Mouse (Mus musculus): ENCODE measurements around the gene Cs. TPM values are rescaled to one million over a fixed set of nuclear protein-coding genes. Genes with fewer than 3 reads are reported as not detected.

The Cs gene
- total RNA-seq, 2 experiments from 2014 or later, result 277 to 286 TPM

DNA sequence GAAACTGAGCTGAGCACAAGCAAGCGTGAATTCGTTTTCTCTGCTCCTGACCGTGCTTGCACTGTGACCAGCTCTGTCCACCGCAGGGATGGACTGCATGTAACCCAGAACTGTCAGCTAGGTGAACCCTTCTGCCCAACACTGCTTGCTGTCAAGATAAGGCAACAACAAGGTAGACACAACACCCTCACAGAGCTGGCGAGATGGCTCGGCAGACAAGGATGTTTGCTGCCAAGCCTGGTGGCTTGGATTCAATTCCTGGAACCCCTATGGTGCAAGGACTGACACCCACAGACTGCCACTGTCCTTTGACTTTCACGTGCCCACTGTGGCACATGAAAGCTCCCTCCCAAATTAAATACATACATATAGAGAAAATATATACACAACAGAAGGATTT, 66.4 kb downstream of the Cs start:
- no peak for DNase-seq (ENCODE audit: low spot score in 2 of 2)

DNA sequence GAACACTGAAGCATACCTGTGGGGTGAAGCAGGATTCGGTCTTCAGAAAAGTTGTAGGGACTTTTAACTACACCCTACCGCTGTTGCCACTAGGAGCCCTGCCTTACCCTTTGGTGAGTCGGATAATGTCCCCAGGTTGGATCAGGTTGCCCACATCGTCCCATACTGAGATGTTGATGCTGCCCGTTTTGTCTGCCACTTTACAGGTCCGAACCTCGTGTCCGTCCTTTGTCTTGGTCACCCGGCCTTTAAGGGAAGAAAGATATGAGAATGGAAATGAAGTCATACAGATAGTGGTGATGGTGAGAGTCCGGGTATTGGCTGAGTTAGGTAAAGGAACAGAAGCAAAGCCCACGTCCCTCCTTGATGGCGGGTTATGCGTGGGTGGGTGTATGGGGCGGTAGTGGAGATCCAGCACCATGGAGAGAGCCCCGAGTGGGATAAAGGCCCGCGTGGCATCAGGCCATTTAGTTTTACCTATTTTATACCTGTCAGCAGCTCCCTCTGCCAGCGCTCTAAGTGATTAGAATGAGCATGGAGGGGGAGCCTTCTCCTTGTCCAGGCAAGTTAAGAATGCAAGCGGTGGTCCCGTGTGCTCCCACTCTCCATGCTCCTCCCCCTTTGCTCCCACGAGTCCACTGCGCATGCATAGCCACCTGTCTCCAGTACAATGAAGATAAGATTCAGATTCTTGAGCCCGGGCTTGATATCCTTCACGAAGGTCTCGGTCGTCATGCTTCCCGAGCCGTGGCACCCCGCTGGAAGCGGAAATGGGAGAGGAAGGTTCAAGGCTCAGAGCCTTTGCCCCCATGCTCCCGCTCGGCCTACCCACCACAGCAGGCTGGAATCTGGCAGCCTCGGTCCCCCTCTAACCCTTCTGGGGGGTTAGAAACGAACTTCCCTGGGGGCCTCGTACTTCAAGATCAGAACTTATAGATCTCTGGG, 71.3 kb downstream of the Cs start:
- DNase-seq (ENCODE audit: low spot score in 2 of 2), result peak; percentile 54 to 62

DNA sequence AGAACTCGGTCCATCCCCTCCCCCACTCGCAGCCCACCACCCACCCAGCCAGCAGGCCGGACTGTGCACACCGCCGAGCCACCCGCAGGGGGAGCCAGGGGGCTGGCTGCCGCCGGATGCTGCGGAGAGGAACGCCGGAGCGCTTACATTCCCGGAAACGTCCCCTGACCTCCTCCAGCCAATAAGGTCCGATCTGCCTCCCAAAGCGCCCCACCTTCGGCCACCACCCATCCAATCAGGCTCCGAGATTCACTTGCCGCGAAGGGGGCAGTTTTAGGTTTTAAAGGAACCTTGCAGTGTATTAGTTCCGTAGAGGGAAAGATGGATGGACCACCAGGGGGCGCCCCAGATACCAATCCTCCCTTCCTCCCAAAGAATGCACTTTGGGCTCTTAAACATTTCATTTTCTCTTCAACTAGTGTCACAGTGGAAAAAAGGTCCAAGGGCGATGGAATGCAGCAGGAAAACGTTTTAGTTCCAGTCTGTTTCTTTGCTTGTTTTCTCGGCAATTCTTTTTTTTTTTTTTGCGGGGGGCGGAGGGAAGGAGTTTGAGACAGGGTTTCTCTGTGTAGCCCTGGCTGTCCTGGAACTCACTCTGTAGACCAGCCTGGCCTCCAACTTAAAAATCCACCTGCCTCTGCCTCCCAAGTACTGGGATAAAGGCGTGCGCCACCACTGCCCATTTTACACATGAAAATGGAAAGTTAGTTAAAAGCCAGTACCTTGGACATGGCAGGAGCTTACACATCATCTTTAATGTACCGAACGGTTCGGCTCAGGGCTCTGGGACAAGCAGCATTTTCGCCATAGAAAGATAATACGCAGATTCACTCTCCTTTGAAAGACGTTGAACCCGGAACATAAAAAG, 72.4 kb downstream of the Cs start:
- DNase-seq (ENCODE audit: low spot score in 2 of 2), result peak; percentile 97 to 98

DNA sequence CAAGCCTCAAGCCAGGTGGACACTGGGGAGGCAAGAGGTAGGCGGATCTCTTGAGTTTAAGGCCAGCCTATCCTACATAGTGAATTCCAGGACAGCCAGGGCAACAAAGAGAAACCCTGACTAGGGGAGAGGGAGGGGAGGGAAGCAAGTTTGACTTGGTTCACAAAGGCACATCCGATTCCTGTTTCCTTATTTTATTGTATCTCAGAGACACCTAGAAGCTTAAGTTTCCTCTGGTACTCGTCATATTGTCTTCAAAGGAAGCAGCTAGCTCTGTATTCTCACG, 73.0 kb downstream of the Cs start:
- no peak for DNase-seq (ENCODE audit: low spot score in 2 of 2)

DNA sequence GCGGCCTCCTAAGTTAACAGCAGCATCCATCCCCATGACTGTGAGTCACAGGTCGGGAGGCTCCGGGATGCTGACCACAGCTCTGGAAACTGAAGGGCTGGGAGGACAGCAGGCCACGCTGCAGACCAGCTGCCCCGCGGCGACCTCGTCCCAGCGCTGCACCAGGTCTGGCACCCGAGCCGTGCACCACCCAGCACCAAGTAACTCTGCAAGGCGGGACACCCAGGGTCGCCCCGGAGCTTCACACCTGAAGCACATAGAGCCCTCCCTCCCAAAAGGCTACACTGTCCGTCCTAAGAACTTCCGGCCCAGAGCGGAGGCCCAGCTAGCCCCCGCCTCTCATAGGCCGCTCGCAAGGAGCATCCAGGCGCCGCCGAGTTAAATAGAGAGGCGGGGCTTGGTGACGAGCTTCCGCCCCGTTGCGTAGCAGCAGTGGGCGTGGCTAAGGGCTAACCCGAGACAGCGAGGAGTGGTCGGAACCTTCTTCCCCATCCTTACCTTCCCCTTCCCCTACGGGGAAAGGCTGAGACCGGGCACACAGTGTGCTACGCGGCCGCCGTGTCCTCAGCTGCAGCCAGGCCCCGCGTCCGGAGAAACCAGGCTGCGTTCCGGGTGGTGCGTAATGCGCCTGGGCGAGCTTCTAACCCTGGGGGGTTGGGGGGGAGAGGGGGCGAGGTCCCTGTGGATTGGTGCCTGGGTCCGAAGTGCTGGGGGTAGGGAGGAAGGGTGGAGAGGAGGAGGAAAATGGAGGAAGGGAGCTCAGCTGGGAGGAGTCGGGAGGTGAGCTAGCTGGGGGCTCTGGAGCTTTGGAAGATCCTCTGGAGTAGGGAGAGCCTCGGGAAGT, 73.9 kb downstream of the Cs start, which contains the start of the genes Nabp2 and Rnf41:
Nabp2 (minus strand) TSS at position 282 of the 844 bp plus-strand sequence.
Rnf41 (plus strand) TSS at position 447 of the 844 bp plus-strand sequence.
- DNase-seq (ENCODE audit: low spot score in 2 of 2), result peak; percentile 95 to 96

DNA sequence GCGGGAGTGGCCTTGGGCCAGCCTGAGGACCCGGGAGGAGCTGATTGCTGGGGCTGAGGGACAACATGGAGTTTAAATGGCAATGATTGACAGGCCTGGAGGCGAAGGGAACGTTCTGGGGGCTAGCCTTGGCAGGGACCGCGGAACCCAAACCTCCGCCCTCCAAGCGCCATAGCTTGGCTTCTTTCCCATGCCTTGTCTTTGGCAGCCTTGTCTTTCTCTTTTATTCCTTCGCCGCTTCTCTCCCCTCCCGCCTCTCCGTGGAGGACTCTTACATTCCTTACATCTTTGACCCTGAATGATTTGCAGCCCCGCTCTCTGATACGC, 74.5 kb downstream of the Cs start:
- DNase-seq (ENCODE audit: low spot score in 2 of 2), result no peak

Small RNA genes within 50 kb of the gene (microRNA-seq; reads per million reads assigned to microRNA genes)
- gene Gm25361, result 0 reads per million in 2 experiments
- gene Gm26308, result 0 to 0.45 reads per million in 2 experiments
- gene Mir6914, result 0.22 to 0.59 reads per million in 2 experiments
- 4.0 to 7.8 reads per million in 2 experiments for gene Mir6915

Other genes starting within 250 kb of the Cs start
- gene Baz2a, start 246.2 kb upstream of the Cs start, total RNA-seq (2021), result 10 to 100 TPM; 32.0 to 35.1 TPM
- 10 to 100 TPM; 11.3 to 16.1 TPM for gene Rbms2, start 157.4 kb upstream of the Cs start, total RNA-seq (2021)
- gene Gls2, start 143.3 kb upstream of the Cs start, total RNA-seq (2021), result 10 to 100 TPM; 12.2 to 17.1 TPM
- 10 to 100 TPM; 11.5 to 12.8 TPM for gene Spryd4, start 125.9 kb upstream of the Cs start, total RNA-seq (2021)
- not detected for gene Mip, start 111.9 kb upstream of the Cs start, total RNA-seq (2021)
- gene Timeless, start 105.7 kb upstream of the Cs start, total RNA-seq (2021), result 10 to 100 TPM in 1 of 2 experiments, 1 to 10 TPM in 1; 7.8 to 10.1 TPM
- not detected for gene Apon, start 83.6 kb upstream of the Cs start, total RNA-seq (2021)
- gene Apof, start 69.1 kb upstream of the Cs start, total RNA-seq (2021), result not detected
- gene Stat2, start 67.2 kb upstream of the Cs start, total RNA-seq (2021), result 10 to 100 TPM; 25.6 to 29.3 TPM
- under 1 TPM in 1 of 2 experiments, not detected in 1; 0.85 TPM for gene Il23a, start 39.0 kb upstream of the Cs start, total RNA-seq (2021)
- 10 to 100 TPM; 15.5 to 15.8 TPM for gene Pan2, start 34.4 kb upstream of the Cs start, total RNA-seq (2021)
- 10 to 100 TPM; 75.5 to 78.5 TPM for gene Cnpy2, start 15.3 kb upstream of the Cs start, total RNA-seq (2021)
- gene Coq10a, start 31.3 kb downstream of the Cs start, total RNA-seq (2021), result 10 to 100 TPM; 55.6 to 58.8 TPM
- gene Ankrd52, start 39.4 kb downstream of the Cs start, total RNA-seq (2021), result 10 to 100 TPM; 79.0 to 80.3 TPM
- gene Slc39a5, start 63.5 kb downstream of the Cs start, total RNA-seq (2021), result under 1 TPM; 0.22 to 0.53 TPM
- gene Nabp2, start 73.8 kb downstream of the Cs start, total RNA-seq (2021), result 10 to 100 TPM; 94.1 to 94.2 TPM
- 10 to 100 TPM; 76.0 to 78.2 TPM for gene Rnf41, start 73.9 kb downstream of the Cs start, total RNA-seq (2021)
- gene Smarcc2, start 121.5 kb downstream of the Cs start, total RNA-seq (2021), result 100 to 1,000 TPM; 205 to 222 TPM
- gene Myl6, start 156.4 kb downstream of the Cs start, total RNA-seq (2021), result 100 to 1,000 TPM; 608 to 632 TPM
- gene Myl6b, start 161.0 kb downstream of the Cs start, total RNA-seq (2021), result 10 to 100 TPM; 25.5 to 29.3 TPM
- 10 to 100 TPM; 10.1 to 11.9 TPM for gene Esyt1, start 188.1 kb downstream of the Cs start, total RNA-seq (2021)
- 10 to 100 TPM; 12.2 to 14.0 TPM for gene Zc3h10, start 210.0 kb downstream of the Cs start, total RNA-seq (2021)
- gene Rpl41, start 211.6 kb downstream of the Cs start, total RNA-seq (2021), result 1,000 to 10,000 TPM; 2,468 to 2,532 TPM
- gene Pa2g4, start 228.3 kb downstream of the Cs start, total RNA-seq (2021), result 10 to 100 TPM; 83.2 to 87.6 TPM

Data from layer of hippocampus, postnatal 10 days (tissue).